Mouse (Mus musculus): ENCODE results near the gene Ccdc160. TPM values are rescaled to one million over a fixed set of nuclear protein-coding genes. Genes with fewer than 3 reads are reported as not detected.

Ccdc160 gene
- not detected in 2 replicates for polyA plus RNA-seq (2012; ENCODE audit: low replicate concordance)

GRCm38 (mm10) chrX:52790980-52791593 is at the start of gene Ccdc160:
Ccdc160 (plus strand) TSS chrX:52791200.

Other genes with a start within 250 kb of the Ccdc160 start
- gene Gpc3, start 177.2 kb upstream of the Ccdc160 start, polyA plus RNA-seq (2012; ENCODE audit: low replicate concordance), result not detected in 2 replicates
- 4.1 and 5.3 TPM in 2 replicates for gene Phf6, start 121.1 kb downstream of the Ccdc160 start, polyA plus RNA-seq (2012; ENCODE audit: low replicate concordance)
- 0.84 and 5.1 TPM in 2 replicates for gene Hprt, start 196.9 kb downstream of the Ccdc160 start, polyA plus RNA-seq (2012; ENCODE audit: low replicate concordance)